In the genomic region with DNA sequence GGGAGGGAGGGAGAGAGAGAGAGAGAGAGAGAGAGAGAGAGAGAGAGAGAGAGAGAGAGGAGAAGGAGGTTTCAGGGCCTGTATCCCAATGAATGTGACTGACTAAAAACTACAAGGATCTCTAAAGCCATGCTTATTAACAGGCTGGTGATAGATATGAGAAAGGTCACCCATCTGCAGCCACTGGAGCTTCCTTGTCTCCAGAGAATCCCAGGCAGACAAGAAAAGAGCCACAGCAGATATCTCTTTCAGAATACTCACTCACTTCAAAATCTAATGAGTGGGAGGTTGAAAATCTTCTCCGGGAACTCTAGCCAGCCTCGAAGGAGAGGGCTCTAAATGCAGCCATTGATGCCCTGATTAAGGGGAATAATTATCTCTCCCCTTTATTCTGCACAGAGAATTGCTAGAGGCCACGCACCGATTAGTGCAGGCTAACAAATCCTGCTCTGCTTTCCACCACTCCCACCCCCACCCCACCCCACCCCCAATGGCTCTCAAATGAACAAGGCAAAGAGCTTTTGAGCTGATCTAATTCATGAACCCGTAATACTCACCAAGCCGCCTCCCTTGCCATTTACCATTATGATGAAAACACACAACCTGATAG, we compare ENCODE assay signal across 16 mouse cellular contexts.
DNase-seq lines count a peak whose midpoint lies in the region; ATAC-seq and TF ChIP-seq lines count a peak whose summit lies in the region.
"Had no signal": no experiment of that assay in that cellular context is flagged by ENCODE, and none has a peak within 500 bp of the region (broad histone marks: within the 10 kb centered on the region; RNA-seq: fewer than 3 reads in every experiment).

No protein-coding gene starts in this region.

- no peak for DNase-seq in midbrain, embryonic 10.5 days (ENCODE audit: low spot score)
- DNase-seq in midbrain, postnatal 0 days (ENCODE audit: low spot score), result no peak
- peak; percentile 28 for DNase-seq in embryonic facial prominence, embryonic 14.5 days (ENCODE audit: low spot score)
- DNase-seq in forebrain, postnatal 0 days, result peak; percentile 11
- no peak for DNase-seq in gastrocnemius, postnatal 10 days
- no peak for DNase-seq in layer of hippocampus, postnatal 10 days (ENCODE audit: low spot score in 2 of 2)
- no peak for DNase-seq in kidney, adult 9 months
- DNase-seq: adrenal gland, adult 8-10 months; cerebellum, adult 2 months; gastrocnemius, postnatal 14 days; kidney, adult 18-20 months; kidney, postnatal 25 days; liver, embryonic 13.5 days had no signal

- H3K9ac ChIP-seq in midbrain, postnatal 0 days (replicated peaks; ENCODE audit: low read length, poor library complexity, severe bottlenecking), result no peak overlapping the region
- H3K9ac ChIP-seq in embryonic facial prominence, embryonic 14.5 days (ENCODE audit: low read depth, low read length), result no peak overlapping the region
- H3K9ac ChIP-seq in forebrain, postnatal 0 days, result no peak overlapping the region
- H3K9ac ChIP-seq in neural tube, embryonic 13.5 days, result no peak overlapping the region
- H3K9ac ChIP-seq: limb, embryonic 12.5 days; liver, embryonic 13.5 days had no signal

- no peak overlapping the region for H3K4me3 ChIP-seq in midbrain, embryonic 10.5 days
- no peak overlapping the region for H3K4me3 ChIP-seq in midbrain, postnatal 0 days (ENCODE audit: low read depth, low read length)
- H3K4me3 ChIP-seq in embryonic facial prominence, embryonic 14.5 days (ENCODE audit: low read depth, low read length), result no peak overlapping the region
- H3K4me3 ChIP-seq in forebrain, postnatal 0 days (ENCODE audit: low read depth, low read length), result no peak overlapping the region
- no peak overlapping the region for H3K4me3 ChIP-seq in neural tube, embryonic 13.5 days
- H3K4me3 ChIP-seq: limb, embryonic 12.5 days; liver, embryonic 13.5 days had no signal

- no peak for ATAC-seq in midbrain, postnatal 0 days (ENCODE audit: low FRiP score)
- ATAC-seq in embryonic facial prominence, embryonic 14.5 days (ENCODE audit: low read depth), result peak; percentile 26; the same call in 1 of the 2 replicates
- ATAC-seq in forebrain, postnatal 0 days, result peak; percentile 45; the same call in 1 of the 2 replicates
- ATAC-seq in neural tube, embryonic 13.5 days (ENCODE audit: low read depth), result peak; percentile 36; the same call in 1 of the 2 replicates
- ATAC-seq: lung, postnatal 0 days had no signal

- no peaks in the 10 kb centered on the region for H3K27me3 ChIP-seq in midbrain, embryonic 10.5 days (ENCODE audit: low read depth, poor library complexity, severe bottlenecking)
- H3K27me3 ChIP-seq in midbrain, postnatal 0 days (ENCODE audit: insufficient read depth, low read length), result no peaks in the 10 kb centered on the region
- no peaks in the 10 kb centered on the region for H3K27me3 ChIP-seq in embryonic facial prominence, embryonic 14.5 days (replicated peaks; ENCODE audit: control insufficient read depth, insufficient read depth, low read length)
- H3K27me3 ChIP-seq in forebrain, postnatal 0 days (ENCODE audit: insufficient read depth, low read length), result no peaks in the 10 kb centered on the region
- H3K27me3 ChIP-seq in neural tube, embryonic 13.5 days, result no peaks in the 10 kb centered on the region
- H3K27me3 ChIP-seq: limb, embryonic 12.5 days; liver, embryonic 13.5 days had no signal

- H3K36me3 ChIP-seq in midbrain, embryonic 10.5 days, result peaks cover 2% of the 10 kb centered on the region; the same call in 1 of the 2 replicates
- no peaks in the 10 kb centered on the region for H3K36me3 ChIP-seq in midbrain, postnatal 0 days (ENCODE audit: insufficient read depth, low read length)
- no peaks in the 10 kb centered on the region for H3K36me3 ChIP-seq in embryonic facial prominence, embryonic 14.5 days (ENCODE audit: control insufficient read depth, insufficient read depth, low read length)
- H3K36me3 ChIP-seq in forebrain, postnatal 0 days (ENCODE audit: insufficient read depth), result no peaks in the 10 kb centered on the region
- no peaks in the 10 kb centered on the region for H3K36me3 ChIP-seq in neural tube, embryonic 13.5 days
- H3K36me3 ChIP-seq: limb, embryonic 12.5 days; liver, embryonic 13.5 days had no signal

- H3K4me1 ChIP-seq in midbrain, embryonic 10.5 days, result peaks cover 12% of the 10 kb centered on the region
- no peaks in the 10 kb centered on the region for H3K4me1 ChIP-seq in midbrain, postnatal 0 days (ENCODE audit: insufficient read depth, low read length)
- H3K4me1 ChIP-seq in embryonic facial prominence, embryonic 14.5 days (ENCODE audit: control insufficient read depth, insufficient read depth, low read length), result peaks cover 4% of the 10 kb centered on the region; the same call in 1 of the 2 replicates
- no peaks in the 10 kb centered on the region for H3K4me1 ChIP-seq in forebrain, postnatal 0 days (ENCODE audit: insufficient read depth)
- peaks cover 12% of the 10 kb centered on the region for H3K4me1 ChIP-seq in neural tube, embryonic 13.5 days (replicated peaks)
- H3K4me1 ChIP-seq: liver, embryonic 13.5 days had no signal

- peak overlapping the region; percentile 57 for H3K27ac ChIP-seq in midbrain, embryonic 10.5 days (replicated peaks)
- H3K27ac ChIP-seq in midbrain, postnatal 0 days (ENCODE audit: low read depth, low read length), result no peak overlapping the region
- no peak overlapping the region for H3K27ac ChIP-seq in embryonic facial prominence, embryonic 14.5 days (replicated peaks; ENCODE audit: low read depth, low read length)
- no peak overlapping the region for H3K27ac ChIP-seq in forebrain, postnatal 0 days (ENCODE audit: low read depth, low read length)
- no peak overlapping the region for H3K27ac ChIP-seq in neural tube, embryonic 13.5 days (replicated peaks)
- H3K27ac ChIP-seq: limb, embryonic 12.5 days; liver, embryonic 13.5 days had no signal

- TF ChIP-seq CTCF in midbrain, postnatal 0 days (IDR thresholded peaks at IDR 0.05), result no peak
- no peak for TF ChIP-seq CTCF in forebrain, postnatal 0 days (IDR thresholded peaks at IDR 0.05; ENCODE audit: low read depth)

- WGBS in midbrain, embryonic 10.5 days, result 28% methylated on average over 6 of the region's 6 CpGs
- 13% methylated on average over 6 of the region's 6 CpGs for WGBS in midbrain, postnatal 0 days
- WGBS in embryonic facial prominence, embryonic 14.5 days, result 26% methylated on average over 6 of the region's 6 CpGs
- 10% methylated on average over 6 of the region's 6 CpGs for WGBS in forebrain, postnatal 0 days
- WGBS in neural tube, embryonic 13.5 days, result 14% methylated on average over 6 of the region's 6 CpGs

- H3K4me2 ChIP-seq in midbrain, postnatal 0 days (ENCODE audit: low read depth, low read length, poor library complexity, severe bottlenecking), result no peak overlapping the region
- H3K4me2 ChIP-seq in embryonic facial prominence, embryonic 14.5 days (ENCODE audit: low read depth, low read length), result no peak overlapping the region
- no peak overlapping the region for H3K4me2 ChIP-seq in forebrain, postnatal 0 days (ENCODE audit: low read depth)
- H3K4me2 ChIP-seq in neural tube, embryonic 13.5 days, result no peak overlapping the region
- H3K4me2 ChIP-seq: limb, embryonic 12.5 days; liver, embryonic 13.5 days had no signal

- H3K9me3 ChIP-seq in midbrain, embryonic 10.5 days (replicated peaks), result peaks cover 8% of the 10 kb centered on the region; the same call in 1 of the 2 replicates
- H3K9me3 ChIP-seq in midbrain, postnatal 0 days (ENCODE audit: low read length), result no peaks in the 10 kb centered on the region
- peaks cover 4% of the 10 kb centered on the region; the same call in 1 of the 2 replicates for H3K9me3 ChIP-seq in embryonic facial prominence, embryonic 14.5 days (ENCODE audit: control insufficient read depth, low read length)
- H3K9me3 ChIP-seq in forebrain, postnatal 0 days (ENCODE audit: low read length), result no peaks in the 10 kb centered on the region
- H3K9me3 ChIP-seq in neural tube, embryonic 13.5 days, result no peaks in the 10 kb centered on the region

Comparison
In these comparisons a context has a peak if more than half of its experiments do, and no peak if none do; other contexts are left out.
1. DNase-seq: peak in embryonic facial prominence, embryonic 14.5 days (single experiment) and forebrain, postnatal 0 days (single experiment); none in midbrain, embryonic 10.5 days (single experiment), midbrain, postnatal 0 days (single experiment), gastrocnemius, postnatal 10 days (single experiment), layer of hippocampus, postnatal 10 days (0 of 2) and kidney, adult 9 months (single experiment).